Comparison of ENCODE assay signal across 23 mouse cellular contexts in the genomic region with DNA sequence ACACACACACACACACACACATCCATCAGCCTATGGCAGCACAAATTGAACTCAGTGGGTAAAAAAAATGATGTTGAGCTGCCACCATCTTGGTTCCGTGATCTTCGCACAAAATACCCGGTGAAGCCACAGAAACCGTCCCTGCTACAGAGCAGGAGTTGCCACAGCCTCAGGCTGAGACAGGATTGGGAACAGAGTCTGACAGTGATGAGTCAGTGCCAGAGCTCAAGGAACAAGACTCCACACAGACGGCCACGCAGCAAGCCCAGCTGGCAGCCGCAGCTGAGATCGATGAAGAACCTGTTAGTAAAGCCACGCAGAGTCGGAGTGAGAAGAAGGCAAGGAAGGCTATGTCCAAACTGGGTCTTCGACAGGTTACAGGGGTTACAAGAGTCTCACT. TPM values are rescaled to one million over a fixed set of nuclear protein-coding genes. Genes with fewer than 3 reads are reported as not detected.
DNase-seq lines count a peak whose midpoint lies in the region.
"Had no signal": no experiment of that assay in that cellular context is flagged by ENCODE, and none has a peak within 500 bp of the region (broad histone marks: within the 10 kb centered on the region; RNA-seq: fewer than 3 reads in every experiment).

No protein-coding gene starts in this region.

- intact Hi-C loops in heart, postnatal 10 days (cut with DNase I): no loop called here

- DNase-seq in heart, adult 11 months: peak; percentile 67
- no peak for DNase-seq in heart, postnatal 10 days
- peak; percentile 2 to 19 for DNase-seq in layer of hippocampus, postnatal 36 days
- DNase-seq in layer of hippocampus, adult 11-12 months (ENCODE audit: low spot score): no peak
- peak; percentile 22 for DNase-seq in brain, adult 2 months (ENCODE audit: low read depth, low spot score)
- DNase-seq in kidney, postnatal 10 days: no peak
- DNase-seq: adrenal gland, postnatal 10 days; adrenal gland, postnatal 36 days; B cell, adult 2 months; cerebellum, adult 11 months; cerebellum, adult 2 months; cerebellum, adult 9-11 months; cerebellum, postnatal 25 days; forebrain, postnatal 0 days; gastrocnemius, postnatal 10 days; gastrocnemius, postnatal 36 days; heart, postnatal 36 days had no signal

RNA-seq across cellular contexts. Expression of a gene that starts 7.0 kb away (rescaled TPM):
- not detected for total RNA-seq in heart, postnatal 10 days (2021)
- total RNA-seq in layer of hippocampus, postnatal 36 days (2021): not detected
- total RNA-seq: adrenal gland, adult 18-20 months; adrenal gland, postnatal 10 days; adrenal gland, postnatal 36 days; CH12.LX; common myeloid progenitor, adult 5-6 weeks; forebrain, postnatal 0 days; gastrocnemius, adult 18-20 months; gastrocnemius, postnatal 10 days; gastrocnemius, postnatal 36 days; granulocyte monocyte progenitor cell, adult 5-6 weeks; heart, adult 8-10 months; heart, postnatal 36 days had no signal

RNA-seq across cellular contexts. Expression of a gene that starts 37.7 kb away (rescaled TPM):
- total RNA-seq in heart, postnatal 10 days (2021): not detected
- not detected for total RNA-seq in layer of hippocampus, postnatal 36 days (2021)
- total RNA-seq: adrenal gland, adult 18-20 months; adrenal gland, postnatal 10 days; adrenal gland, postnatal 36 days; CH12.LX; common myeloid progenitor, adult 5-6 weeks; forebrain, postnatal 0 days; gastrocnemius, adult 18-20 months; gastrocnemius, postnatal 10 days; gastrocnemius, postnatal 36 days; granulocyte monocyte progenitor cell, adult 5-6 weeks; heart, adult 8-10 months; heart, postnatal 36 days had no signal

Comparison
In these comparisons a context has a peak if more than half of its experiments do, and no peak if none do; other contexts are left out.
1. DNase-seq: peak in heart, adult 11 months (single experiment), layer of hippocampus, postnatal 36 days (2 of 2) and brain, adult 2 months (single experiment); none in heart, postnatal 10 days (0 of 2), layer of hippocampus, adult 11-12 months (single experiment) and kidney, postnatal 10 days (single experiment).